Mouse (Mus musculus) kidney, postnatal 0 days (tissue): ENCODE data around the gene Gm17662. TPM values are rescaled to one million over a fixed set of nuclear protein-coding genes. Genes with fewer than 3 reads are reported as not detected.
A peak's percentile ranks its signal among the peaks of the same experiment; 100 is the strongest.

Experiments
- ATAC-seq: fragments of 200-750 bp; cut with Nextera tagmentation; replicated peaks from 2 replicates; pipeline ENCODE4 v1.8.0; 2017; ENCODE audit warnings: low read depth, moderate number of reproducible peaks, moderate TSS enrichment, moderate library complexity; ENCODE audit not compliant: low FRiP score
- DNase-seq: peaks from one replicate; pipeline ENCODE4 v3.0.0-alpha.2; 2016; ENCODE audit warnings: low spot score
- H3K27ac ChIP-seq: fragments of 300-500 bp; sonication (generic); 2 replicates; pipeline ENCODE4 v1.5.1; 2014; ENCODE audit warnings: mild to moderate bottlenecking
- H3K27me3 ChIP-seq: fragments of 300-500 bp; sonication (generic); 2 replicates; pipeline ENCODE4 v1.6.1; 2014; ENCODE audit warnings: low read length, mixed read lengths; ENCODE audit not compliant: insufficient read depth
- H3K36me3 ChIP-seq: fragments of 300-500 bp; sonication (generic); 2 replicates; pipeline ENCODE4 v1.6.1; 2014; ENCODE audit warnings: low read length, mixed read lengths; ENCODE audit not compliant: insufficient read depth
- H3K4me1 ChIP-seq: fragments of 300-500 bp; sonication (generic); replicated peaks from 2 replicates; pipeline ENCODE4 v1.6.1; 2014; ENCODE audit warnings: antibody characterized with exemption, low read length, mixed read lengths; ENCODE audit not compliant: insufficient read depth
- H3K4me2 ChIP-seq: fragments of 300-500 bp; sonication (generic); 2 replicates; pipeline ENCODE4 v1.6.1; 2014; ENCODE audit warnings: mild to moderate bottlenecking, low read length, moderate library complexity, mixed read lengths
- H3K4me3 ChIP-seq: fragments of 300-500 bp; sonication (generic); replicated peaks from 2 replicates; pipeline ENCODE4 v1.5.1; 2014; ENCODE audit warnings: low read depth, low read length
- H3K9ac ChIP-seq: fragments of 300-500 bp; sonication (generic); 2 replicates; pipeline ENCODE4 v1.6.1; 2014; ENCODE audit warnings: low read depth, low read length
- H3K9me3 ChIP-seq: fragments of 300-500 bp; sonication (generic); replicated peaks from 2 replicates; pipeline ENCODE4 v1.6.1; 2016; ENCODE audit warnings: low read length, inconsistent platforms, mixed read lengths
- CTCF ChIP-seq: IDR thresholded peaks from 2 replicates; pipeline ENCODE4 v1.5.1; 2016; ENCODE audit warnings: antibody characterized with exemption, low read depth, mild to moderate bottlenecking, moderate library complexity
- WGBS: fragments of 180-500 bp; shearing (Covaris S2); extraction: QIAGEN DNeasy Blood & Tissue Kit; methylation state at CpG from one replicate; pipeline ENCODE4 v1.1.7; 2014; 5-methylcytosine and 5-hydroxymethylcytosine counted together
- polyA plus RNA-seq: library from polyadenylated mRNA; unstranded; fragments of >200 nt; fragmentation: Nextera tagmentation; extraction: Ambion mirVana; gene quantifications from 2 replicates; pipeline ENCODE4 v1.2.1, GENCODE M21; 2015

Gene Gm17662
- polyA plus RNA-seq, 1 experiment from 2014 or later, result not detected

DNA sequence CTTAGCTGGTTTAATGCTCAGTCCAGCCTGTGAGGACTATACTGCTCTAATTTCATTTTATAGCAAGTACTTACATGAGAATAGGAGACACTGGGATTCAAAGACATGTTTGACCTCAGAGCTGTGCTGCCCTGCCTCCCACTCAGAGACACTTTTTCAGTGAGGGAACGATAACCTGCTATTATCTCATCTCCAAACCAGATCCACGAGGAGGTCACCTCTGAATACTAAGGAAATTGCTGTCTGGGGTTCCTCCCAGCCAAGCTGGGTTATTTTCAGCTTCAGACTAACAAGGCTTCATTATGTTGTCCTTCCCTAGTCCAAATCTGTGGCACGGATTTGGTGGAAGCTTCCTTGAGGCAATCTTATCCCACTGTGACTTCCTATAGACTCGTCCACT lies 37.2 kb upstream of the Gm17662 start:
- TF ChIP-seq CTCF, result no peak
- 59% methylated on average over 4 of the region's 4 CpGs for WGBS
- no peak for DNase-seq

DNA sequence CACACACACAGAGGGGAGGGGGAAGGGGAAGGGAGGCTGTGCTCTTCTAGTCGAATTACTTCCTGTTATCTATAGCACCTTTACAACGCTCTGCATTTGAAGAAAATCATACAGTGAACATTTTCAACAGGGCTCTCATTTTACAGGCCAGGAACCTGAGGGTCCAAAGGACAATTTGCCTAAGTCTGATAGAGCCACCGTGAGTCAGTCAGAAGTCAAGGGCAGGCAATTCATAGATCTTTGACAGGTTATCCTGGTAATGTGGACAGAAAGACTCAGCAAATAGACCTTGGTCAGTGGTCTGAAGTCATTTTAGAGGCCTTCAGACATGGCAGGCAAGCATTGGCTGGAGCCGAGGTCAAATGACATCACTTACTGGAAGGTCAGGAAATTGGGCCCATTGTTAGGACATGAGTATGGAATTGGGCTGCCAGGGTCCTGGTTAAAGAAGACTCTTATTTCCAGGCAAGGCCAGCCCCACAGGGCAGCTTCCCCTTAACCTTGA lies 33.5 kb upstream of the Gm17662 start:
- DNase-seq (no peak), ATAC-seq (no peak)
- Histone ChIP-seq H3K36me3 (no peaks in the 10 kb centered on the region), H3K4me2 (no peak overlapping the region), H3K9ac (no peak overlapping the region), H3K27me3 (no peaks in the 10 kb centered on the region), H3K9me3 (no peaks in the 10 kb centered on the region), H3K4me3 (no peak overlapping the region), H3K27ac (no peak overlapping the region), H3K4me1 (no peaks in the 10 kb centered on the region)
- 66% methylated on average over 4 of the region's 4 CpGs for WGBS
- TF ChIP-seq CTCF, result no peak

More for the DNA sequence above, 37.2 kb upstream of the Gm17662 start:
- Histone ChIP-seq H3K4me2 (no peak overlapping the region), H3K4me1 (no peaks in the 10 kb centered on the region), H3K27ac (no peak overlapping the region), H3K4me3 (no peak overlapping the region), H3K9me3 (no peaks in the 10 kb centered on the region), H3K27me3 (no peaks in the 10 kb centered on the region), H3K36me3 (no peaks in the 10 kb centered on the region), H3K9ac (no peak overlapping the region)
- no peak for ATAC-seq

DNA sequence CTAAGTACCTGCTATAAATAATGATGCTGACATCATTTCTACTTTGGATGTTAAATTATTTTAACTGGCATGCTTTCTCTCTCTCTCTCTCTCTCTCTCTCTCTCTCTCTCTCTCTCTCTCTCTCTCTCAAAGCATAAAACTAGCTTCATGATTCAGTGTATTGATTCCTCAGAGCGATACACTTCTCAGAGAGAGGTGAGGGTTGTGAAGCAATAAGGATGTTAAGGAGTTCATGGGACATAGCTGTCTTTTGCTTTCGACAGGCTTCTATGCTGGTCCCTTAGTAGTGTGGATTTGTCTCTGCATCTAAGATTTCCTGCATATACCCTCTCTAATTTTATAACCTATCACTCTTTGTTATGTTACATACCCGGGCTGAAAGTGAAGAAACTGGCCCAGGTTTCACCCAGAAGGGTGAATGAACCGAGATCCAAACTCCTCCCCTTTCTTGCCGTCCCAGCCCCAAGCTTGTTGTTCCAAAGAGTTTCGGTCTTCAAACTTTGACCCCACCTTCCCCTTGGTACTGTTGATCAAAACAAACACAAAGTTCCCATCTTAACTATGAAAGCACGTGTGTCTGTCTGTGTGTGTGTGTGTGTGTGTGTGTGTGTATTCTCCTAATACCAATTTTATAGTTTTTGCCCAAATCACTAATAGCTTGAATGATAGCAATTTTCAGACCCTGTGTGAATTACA lies 32.6 kb upstream of the Gm17662 start:
- Histone ChIP-seq H3K36me3 (no peaks in the 10 kb centered on the region), H3K4me2 (no peak overlapping the region), H3K27me3 (no peaks in the 10 kb centered on the region), H3K4me3 (no peak overlapping the region), H3K9me3 (no peaks in the 10 kb centered on the region), H3K27ac (no peak overlapping the region), H3K9ac (no peak overlapping the region), H3K4me1 (no peaks in the 10 kb centered on the region)
- no peak for ATAC-seq
- WGBS, result 38% methylated on average over 7 of the region's 7 CpGs
- DNase-seq, result peak; percentile 2
- no peak for TF ChIP-seq CTCF

DNA sequence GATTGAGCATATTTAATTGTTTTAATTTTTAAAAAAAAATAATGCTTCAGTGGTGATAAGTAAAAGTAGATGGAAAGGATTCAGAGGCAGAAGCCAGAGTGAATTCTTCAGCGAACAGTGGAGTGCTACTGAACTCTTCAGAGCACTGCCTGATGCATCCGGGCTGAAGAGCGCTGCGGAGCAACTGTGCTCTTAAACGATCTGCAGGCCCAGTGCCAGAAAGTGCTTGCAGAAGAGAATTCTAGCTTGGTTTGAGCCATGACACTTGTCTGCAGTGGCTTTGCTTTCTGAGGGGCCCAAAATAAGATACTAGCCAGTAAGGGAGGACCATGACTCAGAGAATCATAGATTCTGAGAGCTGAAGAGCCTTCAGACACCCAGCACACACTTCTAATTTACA lies 28.2 kb upstream of the Gm17662 start:
- ATAC-seq (no peak), DNase-seq (peak; percentile 23)
- TF ChIP-seq CTCF, result no peak
- Histone ChIP-seq H3K27me3 (no peaks in the 10 kb centered on the region), H3K4me2 (no peak overlapping the region), H3K4me3 (no peak overlapping the region), H3K9ac (no peak overlapping the region), H3K27ac (no peak overlapping the region), H3K4me1 (no peaks in the 10 kb centered on the region), H3K36me3 (no peaks in the 10 kb centered on the region), H3K9me3 (no peaks in the 10 kb centered on the region)
- 65% methylated on average over 5 of the region's 5 CpGs for WGBS

DNA sequence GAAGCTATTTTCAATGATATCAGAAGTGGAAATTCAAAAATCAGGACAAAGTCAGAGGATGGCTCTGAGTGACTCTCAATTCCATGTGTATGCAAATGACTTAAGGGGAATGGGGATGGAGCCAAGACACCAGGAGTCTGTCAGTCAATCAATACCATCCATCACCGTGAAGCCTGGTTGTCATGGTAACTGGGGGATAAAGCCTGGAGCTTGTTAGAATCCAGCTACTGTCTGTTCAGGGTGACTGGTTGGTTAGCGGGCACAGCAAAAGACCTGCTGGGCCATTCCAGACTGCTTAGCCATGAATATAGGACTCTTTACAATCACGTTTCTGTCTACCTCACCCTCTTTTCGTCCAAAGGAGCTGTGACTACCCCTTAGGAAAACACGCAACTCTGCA lies 22.0 kb upstream of the Gm17662 start:
- H3K9me3 ChIP-seq, result no peaks in the 10 kb centered on the region
- no peak overlapping the region for H3K4me2 ChIP-seq
- DNase-seq, result no peak
- H3K4me3 ChIP-seq, result no peak overlapping the region
- no peak for TF ChIP-seq CTCF
- H3K9ac ChIP-seq, result no peak overlapping the region
- no peaks in the 10 kb centered on the region for H3K27me3 ChIP-seq
- no peak for ATAC-seq
- H3K36me3 ChIP-seq, result no peaks in the 10 kb centered on the region
- 66% methylated on average over 5 of the region's 5 CpGs for WGBS
- no peak overlapping the region for H3K27ac ChIP-seq
- no peaks in the 10 kb centered on the region for H3K4me1 ChIP-seq

GRCm38 (mm10) chr4:104838342-104838741 lies 18.8 kb upstream of the Gm17662 start:
- Histone ChIP-seq H3K4me3 (no peak overlapping the region), H3K4me2 (no peak overlapping the region), H3K27me3 (no peaks in the 10 kb centered on the region), H3K27ac (no peak overlapping the region), H3K36me3 (no peaks in the 10 kb centered on the region), H3K4me1 (no peaks in the 10 kb centered on the region), H3K9ac (no peak overlapping the region), H3K9me3 (no peaks in the 10 kb centered on the region)
- DNase-seq (no peak), ATAC-seq (no peak)
- TF ChIP-seq CTCF, result no peak
- 70% methylated on average over 2 of the region's 2 CpGs for WGBS

DNA sequence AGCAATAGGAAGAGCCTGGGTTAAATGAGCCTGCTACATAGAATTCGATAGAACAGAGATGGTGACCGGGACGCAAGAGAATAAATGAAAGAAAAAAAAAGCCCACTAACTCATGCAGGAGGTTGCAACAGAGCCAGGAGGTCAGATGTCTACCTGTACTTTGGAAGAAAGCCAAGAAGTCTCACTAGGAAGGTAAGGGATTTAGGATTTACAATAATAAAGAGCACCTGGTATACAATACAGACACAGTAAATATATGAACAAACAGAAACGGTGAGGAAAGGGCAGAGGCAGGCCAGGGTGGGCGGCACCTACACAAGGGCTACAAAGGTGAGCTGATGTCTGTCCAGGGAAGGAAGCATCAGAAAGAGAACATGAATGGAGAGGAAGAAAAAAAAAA lies 14.9 kb upstream of the Gm17662 start:
- Histone ChIP-seq H3K9me3 (no peaks in the 10 kb centered on the region), H3K27ac (no peak overlapping the region), H3K4me1 (no peaks in the 10 kb centered on the region), H3K4me2 (no peak overlapping the region), H3K9ac (no peak overlapping the region), H3K27me3 (no peaks in the 10 kb centered on the region), H3K4me3 (no peak overlapping the region), H3K36me3 (no peaks in the 10 kb centered on the region)
- DNase-seq (no peak), ATAC-seq (no peak)
- no peak for TF ChIP-seq CTCF
- 78% methylated on average over 5 of the region's 5 CpGs for WGBS
